Mouse (Mus musculus): Measurements from ENCODE around the gene Actr3b. TPM values are rescaled to one million over a fixed set of nuclear protein-coding genes. Genes with fewer than 3 reads are reported as not detected.

Gene Actr3b
- polyA plus RNA-seq, 1 experiment = 55.1 TPM

DNA sequence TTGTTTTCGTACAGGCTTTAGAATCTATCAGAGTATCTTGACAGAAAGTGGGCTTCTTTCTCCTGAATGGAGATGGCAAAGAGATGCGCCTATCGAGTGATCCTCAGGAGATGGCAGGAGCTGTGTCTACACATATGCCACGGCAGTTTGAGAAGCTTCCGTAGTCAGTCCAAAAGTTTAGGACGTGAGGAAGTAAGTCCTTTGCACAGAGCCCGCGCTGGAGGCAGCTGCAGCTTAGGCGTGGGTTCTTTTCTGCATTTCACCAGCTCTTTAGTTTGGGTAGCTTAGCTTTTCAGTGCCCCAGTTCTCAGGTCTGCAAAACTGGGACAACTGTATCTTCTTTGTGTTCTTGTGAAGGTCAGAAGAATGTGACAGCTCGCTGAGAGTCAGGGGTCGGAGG lies 38.0 kb downstream of the Actr3b start:
- Histone ChIP-seq H3K4me3 (replicated peaks; ENCODE audit: insufficient read depth, low read depth, low read length) (no peak overlapping the region), H3K4me1 (ENCODE audit: control insufficient read depth, insufficient read depth, low read length) (peaks cover 9% of the 10 kb centered on the region; the same call in 1 of the 2 replicates), H3K27ac (ENCODE audit: insufficient read depth, low read length) (no peak overlapping the region), H3K27me3 (ENCODE audit: control insufficient read depth, insufficient read depth, low read length) (no peaks in the 10 kb centered on the region)
- no peak for DNase-seq
- no peak for TF ChIP-seq CTCF (IDR thresholded peaks at IDR 0.05; ENCODE audit: borderline replicate concordance, insufficient read depth, low read depth, low read length)
- TF ChIP-seq POLR2A (IDR thresholded peaks at IDR 0.05; ENCODE audit: borderline replicate concordance, insufficient read depth, low read length) = no peak
- 83% methylated on average over 11 of the region's 11 CpGs for WGBS

DNA sequence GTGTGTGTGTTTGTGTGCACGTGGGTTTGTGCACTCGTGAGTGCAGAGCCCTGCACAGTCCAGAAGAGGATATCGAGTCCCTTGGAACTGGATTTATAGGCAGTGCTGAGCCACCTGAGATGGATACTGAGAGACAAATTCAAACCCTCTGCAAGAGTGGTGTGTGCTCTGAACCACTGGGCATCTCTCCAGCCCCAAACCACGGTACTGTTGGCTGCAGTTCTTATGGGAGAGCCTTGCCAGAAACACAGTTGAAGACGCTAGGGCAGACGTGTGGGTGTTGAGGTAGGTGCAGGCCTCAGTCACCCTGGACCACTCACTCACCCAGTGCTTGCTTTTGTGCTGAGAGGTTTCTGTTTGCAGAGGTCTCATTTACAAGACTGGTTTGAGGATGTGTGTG lies 41.1 kb downstream of the Actr3b start:
- TF ChIP-seq CTCF (IDR thresholded peaks at IDR 0.05; ENCODE audit: borderline replicate concordance, insufficient read depth, low read depth, low read length) (no peak), POLR2A (IDR thresholded peaks at IDR 0.05; ENCODE audit: borderline replicate concordance, insufficient read depth, low read length) (no peak)
- H3K4me1 ChIP-seq (ENCODE audit: control insufficient read depth, insufficient read depth, low read length) = peaks cover 9% of the 10 kb centered on the region; the same call in 1 of the 2 replicates
- no peaks in the 10 kb centered on the region for H3K27me3 ChIP-seq (ENCODE audit: control insufficient read depth, insufficient read depth, low read length)
- WGBS = 11% methylated on average over 6 of the region's 6 CpGs
- peak; percentile 67 to 75 for DNase-seq
- H3K27ac ChIP-seq (ENCODE audit: insufficient read depth, low read length) = no peak overlapping the region
- H3K4me3 ChIP-seq (replicated peaks; ENCODE audit: insufficient read depth, low read depth, low read length) = no peak overlapping the region

DNA sequence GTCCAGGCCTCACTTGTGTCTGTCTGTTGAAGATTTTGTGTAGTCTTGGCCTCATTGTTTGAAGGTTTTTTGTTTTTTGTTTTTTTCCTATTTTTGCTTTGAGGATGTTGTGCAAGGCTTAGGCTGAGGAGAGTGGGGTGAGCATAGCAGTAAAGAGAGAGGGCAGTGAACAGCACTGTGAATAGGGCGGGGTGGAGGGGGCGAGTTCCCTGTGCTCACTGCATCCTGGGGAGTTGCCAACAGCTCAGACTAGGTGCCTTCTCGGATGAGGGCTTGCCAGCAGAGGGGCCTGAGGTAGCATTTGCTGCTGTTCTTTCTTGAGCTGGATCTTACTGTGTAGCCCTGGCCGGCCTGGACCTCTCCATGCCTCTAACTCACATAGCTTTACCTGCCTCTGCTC lies 41.9 kb downstream of the Actr3b start:
- peaks cover 9% of the 10 kb centered on the region; the same call in 1 of the 2 replicates for H3K4me1 ChIP-seq (ENCODE audit: control insufficient read depth, insufficient read depth, low read length)
- no peak overlapping the region for H3K4me3 ChIP-seq (replicated peaks; ENCODE audit: insufficient read depth, low read depth, low read length)
- no peak for DNase-seq
- H3K27ac ChIP-seq (ENCODE audit: insufficient read depth, low read length) = no peak overlapping the region
- 78% methylated on average over 4 of the region's 4 CpGs for WGBS
- TF ChIP-seq POLR2A (IDR thresholded peaks at IDR 0.05; ENCODE audit: borderline replicate concordance, insufficient read depth, low read length) = no peak
- TF ChIP-seq CTCF (IDR thresholded peaks at IDR 0.05; ENCODE audit: borderline replicate concordance, insufficient read depth, low read depth, low read length) = no peak
- no peaks in the 10 kb centered on the region for H3K27me3 ChIP-seq (ENCODE audit: control insufficient read depth, insufficient read depth, low read length)

DNA sequence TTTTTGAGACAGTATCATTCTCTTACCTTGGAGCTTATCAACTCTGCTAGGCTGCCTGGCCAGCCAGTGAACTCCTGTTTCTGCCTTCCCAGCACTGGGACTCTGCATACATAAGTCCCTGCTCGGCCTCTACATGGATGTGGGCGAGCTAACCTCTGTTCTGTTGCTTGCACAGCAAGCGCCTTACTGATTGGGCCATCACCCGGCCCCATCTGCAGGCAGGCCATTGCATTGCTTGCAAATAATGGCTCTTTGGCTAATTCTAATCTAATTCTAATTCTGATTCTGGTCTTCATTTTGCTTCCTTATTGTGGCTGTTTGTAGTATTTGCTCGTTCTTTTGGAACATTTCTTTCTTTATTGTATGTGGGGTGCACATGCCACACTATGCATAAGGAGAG lies 44.8 kb downstream of the Actr3b start:
- no peak for TF ChIP-seq CTCF (IDR thresholded peaks at IDR 0.05; ENCODE audit: borderline replicate concordance, insufficient read depth, low read depth, low read length)
- no peak for TF ChIP-seq POLR2A (IDR thresholded peaks at IDR 0.05; ENCODE audit: borderline replicate concordance, insufficient read depth, low read length)
- H3K27me3 ChIP-seq (ENCODE audit: control insufficient read depth, insufficient read depth, low read length) = no peaks in the 10 kb centered on the region

DNA sequence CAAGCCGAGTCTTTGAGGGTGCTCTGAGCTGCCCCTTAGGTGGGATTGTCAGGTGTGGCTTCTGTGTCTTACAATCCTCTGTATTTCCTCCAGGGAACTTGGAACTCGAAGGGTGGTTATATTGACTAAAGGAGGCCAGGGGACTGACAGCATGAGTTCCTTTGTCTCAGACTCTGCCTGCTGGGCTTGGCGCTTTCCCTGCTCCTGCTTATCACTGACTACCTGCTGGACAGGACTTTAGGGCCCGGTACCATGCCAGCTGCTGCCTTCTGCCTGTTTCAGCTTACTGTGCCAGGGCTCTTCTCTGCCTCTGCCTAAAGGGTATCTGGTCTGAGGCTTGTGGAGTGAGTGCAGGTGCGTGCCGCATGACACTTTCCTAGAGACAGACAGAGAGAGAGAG lies 53.1 kb downstream of the Actr3b start:
- DNase-seq = peak; percentile 26 to 35
- H3K27ac ChIP-seq (ENCODE audit: insufficient read depth, low read length) = no peak overlapping the region
- 46% methylated on average over 6 of the region's 6 CpGs for WGBS
- H3K4me3 ChIP-seq (replicated peaks; ENCODE audit: insufficient read depth, low read depth, low read length) = no peak overlapping the region
- H3K4me1 ChIP-seq (ENCODE audit: control insufficient read depth, insufficient read depth, low read length) = no peaks in the 10 kb centered on the region
- TF ChIP-seq CTCF (IDR thresholded peaks at IDR 0.05; ENCODE audit: borderline replicate concordance, insufficient read depth, low read depth, low read length) = no peak
- TF ChIP-seq POLR2A (IDR thresholded peaks at IDR 0.05; ENCODE audit: borderline replicate concordance, insufficient read depth, low read length) = no peak
- H3K27me3 ChIP-seq (ENCODE audit: control insufficient read depth, insufficient read depth, low read length) = no peaks in the 10 kb centered on the region

More for the DNA sequence above, 44.8 kb downstream of the Actr3b start:
- Histone ChIP-seq H3K27ac (ENCODE audit: insufficient read depth, low read length) (no peak overlapping the region), H3K4me1 (ENCODE audit: control insufficient read depth, insufficient read depth, low read length) (peaks cover 9% of the 10 kb centered on the region; the same call in 1 of the 2 replicates), H3K4me3 (replicated peaks; ENCODE audit: insufficient read depth, low read depth, low read length) (no peak overlapping the region)
- 84% methylated on average over 5 of the region's 5 CpGs for WGBS
- no peak for DNase-seq

DNA sequence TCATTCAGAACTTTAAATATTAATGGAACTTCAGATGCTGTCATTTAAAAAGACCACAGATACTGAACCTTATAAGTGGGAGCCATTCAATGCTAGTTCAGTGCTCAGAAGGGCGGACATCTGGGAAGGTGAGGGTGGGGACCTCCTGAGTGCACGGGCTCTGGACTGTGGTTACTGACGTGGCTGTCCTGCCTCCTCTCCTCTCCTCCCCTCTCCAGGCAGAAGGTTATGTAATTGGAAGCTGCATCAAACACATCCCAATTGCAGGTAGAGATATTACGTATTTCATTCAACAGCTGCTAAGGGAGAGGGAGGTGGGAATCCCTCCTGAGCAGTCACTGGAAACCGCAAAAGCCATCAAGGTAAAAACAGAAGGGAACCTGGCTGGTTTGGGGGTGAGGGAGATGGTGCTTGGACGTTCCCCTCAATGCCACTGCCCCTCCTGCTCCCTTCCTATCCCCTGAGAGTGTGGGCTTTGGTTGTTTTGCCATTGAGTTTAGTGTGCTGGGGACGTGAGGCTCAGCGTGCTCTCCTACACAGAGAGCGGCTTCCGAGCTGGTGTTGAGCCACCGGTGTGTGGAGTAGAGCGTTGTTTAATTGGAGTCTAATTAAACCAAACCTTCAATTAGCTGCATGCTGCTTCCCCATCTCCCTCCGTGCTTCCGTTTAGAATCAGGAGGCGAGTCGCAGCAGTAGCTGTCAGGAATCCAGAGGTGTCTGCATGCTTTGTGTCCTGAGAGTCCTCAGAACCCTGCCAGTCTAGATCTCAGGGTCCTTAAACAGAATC lies 69.7 kb downstream of the Actr3b start:
- Histone ChIP-seq H3K4me1 (ENCODE audit: control insufficient read depth, insufficient read depth, low read length) (no peaks in the 10 kb centered on the region), H3K4me3 (replicated peaks; ENCODE audit: insufficient read depth, low read depth, low read length) (no peak overlapping the region), H3K27ac (ENCODE audit: insufficient read depth, low read length) (no peak overlapping the region), H3K27me3 (ENCODE audit: control insufficient read depth, insufficient read depth, low read length) (no peaks in the 10 kb centered on the region)
- TF ChIP-seq CTCF (IDR thresholded peaks at IDR 0.05; ENCODE audit: borderline replicate concordance, insufficient read depth, low read depth, low read length) = no peak
- TF ChIP-seq POLR2A (IDR thresholded peaks at IDR 0.05; ENCODE audit: borderline replicate concordance, insufficient read depth, low read length) = no peak
- DNase-seq = no peak
- WGBS = 63% methylated on average over 16 of the region's 16 CpGs

DNA sequence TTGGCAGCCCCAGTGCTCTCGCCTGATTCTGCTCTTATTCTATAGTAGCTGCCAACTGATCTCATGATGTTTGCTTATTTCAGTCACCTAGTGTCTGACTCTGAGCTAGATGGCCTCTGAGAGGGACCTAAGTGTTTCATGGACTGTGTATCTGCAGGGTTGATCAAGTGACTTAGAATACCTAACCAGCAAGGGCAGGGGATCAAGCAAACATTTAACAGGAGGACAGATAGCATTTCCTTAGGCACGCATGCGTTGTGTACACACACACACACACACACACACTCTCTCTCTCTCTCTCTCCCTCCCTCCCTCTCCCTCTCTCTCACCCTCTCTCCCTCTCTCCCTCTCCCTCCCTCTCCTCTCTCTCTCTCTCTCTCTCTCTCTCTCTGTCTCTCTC lies 71.0 kb downstream of the Actr3b start:
- TF ChIP-seq POLR2A (IDR thresholded peaks at IDR 0.05; ENCODE audit: borderline replicate concordance, insufficient read depth, low read length) (no peak), CTCF (IDR thresholded peaks at IDR 0.05; ENCODE audit: borderline replicate concordance, insufficient read depth, low read depth, low read length) (no peak)

DNA sequence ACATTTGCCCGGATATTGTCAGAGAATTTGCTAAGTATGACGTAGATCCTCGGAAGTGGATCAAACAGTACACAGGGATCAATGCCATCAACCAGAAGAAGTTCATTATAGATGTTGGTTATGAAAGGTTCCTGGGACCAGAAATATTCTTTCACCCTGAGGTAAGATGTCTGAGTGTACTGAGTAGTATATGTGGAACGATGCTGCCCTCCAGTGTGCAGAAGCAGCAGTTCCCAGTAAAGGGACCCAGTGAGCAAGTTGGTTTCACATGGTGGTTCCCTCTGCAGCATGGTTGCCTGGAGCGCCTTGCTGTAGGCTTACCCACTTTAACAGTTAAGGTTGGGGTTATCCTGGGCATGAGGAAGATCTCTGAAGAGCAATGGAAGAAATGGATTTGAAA lies 71.8 kb downstream of the Actr3b start:
- WGBS = 66% methylated on average over 5 of the region's 5 CpGs
- no peak overlapping the region for H3K27ac ChIP-seq (ENCODE audit: insufficient read depth, low read length)
- H3K4me1 ChIP-seq (ENCODE audit: control insufficient read depth, insufficient read depth, low read length) = no peaks in the 10 kb centered on the region
- no peak overlapping the region for H3K4me3 ChIP-seq (replicated peaks; ENCODE audit: insufficient read depth, low read depth, low read length)
- TF ChIP-seq POLR2A (IDR thresholded peaks at IDR 0.05; ENCODE audit: borderline replicate concordance, insufficient read depth, low read length) (no peak), CTCF (IDR thresholded peaks at IDR 0.05; ENCODE audit: borderline replicate concordance, insufficient read depth, low read depth, low read length) (peak; percentile 81)
- DNase-seq = peak; percentile 47 to 53
- no peaks in the 10 kb centered on the region for H3K27me3 ChIP-seq (ENCODE audit: control insufficient read depth, insufficient read depth, low read length)

More for the DNA sequence above, 71.0 kb downstream of the Actr3b start:
- Histone ChIP-seq H3K4me3 (replicated peaks; ENCODE audit: insufficient read depth, low read depth, low read length) (no peak overlapping the region), H3K27ac (ENCODE audit: insufficient read depth, low read length) (no peak overlapping the region), H3K4me1 (ENCODE audit: control insufficient read depth, insufficient read depth, low read length) (no peaks in the 10 kb centered on the region), H3K27me3 (ENCODE audit: control insufficient read depth, insufficient read depth, low read length) (no peaks in the 10 kb centered on the region)
- WGBS = 83% methylated on average over 3 of the region's 3 CpGs
- no peak for DNase-seq
